Mouse (Mus musculus) 3T3-L1 (cell line): ENCODE results near the gene Ascl2.
A peak's percentile ranks its signal among the peaks of the same experiment; 100 is the strongest.

ENCODE experiments used
- DNase-seq: peaks from one replicate; pipeline ENCODE4 v3.0.0-alpha.2; 2015; ENCODE audit warnings: low read depth, low spot score

Ascl2 gene

GRCm38 (mm10) chr7:142968809-142969511 lies at the start of gene Ascl2:
Ascl2 (minus strand) TSS chr7:142969264.
- no peak for DNase-seq

- DNase-seq, result no peak
These were observed 48.1 kb upstream of the Ascl2 start for GRCm38 (mm10) chr7:143017181-143017580.

- peak; percentile 14 for DNase-seq
These were observed 47.5 kb upstream of the Ascl2 start for GRCm38 (mm10) chr7:143016424-143017142.

- peak; percentile 87 for DNase-seq
These were observed 46.8 kb upstream of the Ascl2 start for GRCm38 (mm10) chr7:143015755-143016423.

GRCm38 (mm10) chr7:143014862-143015659 lies 46.0 kb upstream of the Ascl2 start:
- DNase-seq, result peak; percentile 61

- DNase-seq, result peak; percentile 88
These were observed 44.5 kb upstream of the Ascl2 start for GRCm38 (mm10) chr7:143013420-143014178.

- DNase-seq, result no peak
These were observed 43.3 kb upstream of the Ascl2 start for GRCm38 (mm10) chr7:143012230-143012875.

GRCm38 (mm10) chr7:143011226-143011625 lies 42.2 kb upstream of the Ascl2 start:
- no peak for DNase-seq

GRCm38 (mm10) chr7:143009996-143010395 lies 40.9 kb upstream of the Ascl2 start:
- DNase-seq, result peak; percentile 30

- peak; percentile 81 for DNase-seq
These were observed 40.1 kb upstream of the Ascl2 start for GRCm38 (mm10) chr7:143008996-143009665.

GRCm38 (mm10) chr7:143008370-143008926 lies 39.4 kb upstream of the Ascl2 start:
- peak; percentile 81 for DNase-seq

- DNase-seq, result peak; percentile 94
These were observed 38.7 kb upstream of the Ascl2 start for GRCm38 (mm10) chr7:143007599-143008369.

GRCm38 (mm10) chr7:143006756-143007598 lies 37.9 kb upstream of the Ascl2 start:
- DNase-seq, result no peak

- no peak for DNase-seq
These were observed 37.2 kb upstream of the Ascl2 start for GRCm38 (mm10) chr7:143006097-143006755.

- DNase-seq, result no peak
These were observed 36.5 kb upstream of the Ascl2 start for GRCm38 (mm10) chr7:143005344-143006096.

- no peak for DNase-seq
These were observed 35.8 kb upstream of the Ascl2 start, which contains the start of gene Tspan32 for GRCm38 (mm10) chr7:143004727-143005343. Tspan32 (plus strand) TSS chr7:143005046.
